Mouse (Mus musculus): ENCODE results near the gene Prpf6.

The Prpf6 gene

GRCm38 (mm10) chr2:181656734-181657133, 65.1 kb downstream of the Prpf6 start, which contains the start of gene Gm29797:
Gene Gm29797, plus strand, starts transcription at chr2:181657034.
- DNase-seq (ENCODE audit: extremely low read depth, insufficient read length, low spot score) = no peak

GRCm38 (mm10) chr2:181657441-181657840, 65.8 kb downstream of the Prpf6 start:
- DNase-seq (ENCODE audit: extremely low read depth, insufficient read length, low spot score) = no peak

GRCm38 (mm10) chr2:181658528-181658927, 66.9 kb downstream of the Prpf6 start:
- DNase-seq (ENCODE audit: extremely low read depth, insufficient read length, low spot score) = no peak

GRCm38 (mm10) chr2:181658930-181659555, 67.4 kb downstream of the Prpf6 start:
- no peak for DNase-seq (ENCODE audit: extremely low read depth, insufficient read length, low spot score)

- DNase-seq (ENCODE audit: extremely low read depth, insufficient read length, low spot score) = peak; percentile 49
These were observed 68.0 kb downstream of the Prpf6 start for GRCm38 (mm10) chr2:181659609-181660055.

GRCm38 (mm10) chr2:181662620-181663297, 71.1 kb downstream of the Prpf6 start:
- DNase-seq (ENCODE audit: extremely low read depth, insufficient read length, low spot score) = no peak

- DNase-seq (ENCODE audit: extremely low read depth, insufficient read length, low spot score) = no peak
These were observed 71.6 kb downstream of the Prpf6 start for GRCm38 (mm10) chr2:181663298-181663630.

GRCm38 (mm10) chr2:181670285-181670912, 78.7 kb downstream of the Prpf6 start:
- DNase-seq (ENCODE audit: extremely low read depth, insufficient read length, low spot score) = no peak

GRCm38 (mm10) chr2:181670913-181671311, 79.2 kb downstream of the Prpf6 start:
- DNase-seq (ENCODE audit: extremely low read depth, insufficient read length, low spot score) = no peak

GRCm38 (mm10) chr2:181671326-181671725, 79.7 kb downstream of the Prpf6 start, which contains the start of gene Sox18:
Gene Sox18, minus strand, starts transcription at chr2:181671640.
- DNase-seq (ENCODE audit: extremely low read depth, insufficient read length, low spot score) = no peak

- DNase-seq (ENCODE audit: extremely low read depth, insufficient read length, low spot score) = no peak
These were observed 80.3 kb downstream of the Prpf6 start for GRCm38 (mm10) chr2:181671984-181672383.

GRCm38 (mm10) chr2:181673501-181673900, 81.8 kb downstream of the Prpf6 start:
- DNase-seq (ENCODE audit: extremely low read depth, insufficient read length, low spot score) = no peak

- DNase-seq (ENCODE audit: extremely low read depth, insufficient read length, low spot score) = no peak
These were observed 83.3 kb downstream of the Prpf6 start for GRCm38 (mm10) chr2:181674934-181675333.

GRCm38 (mm10) chr2:181675454-181675853, 83.8 kb downstream of the Prpf6 start:
- DNase-seq (ENCODE audit: extremely low read depth, insufficient read length, low spot score) = peak; percentile 80

GRCm38 (mm10) chr2:181676424-181676823, 84.8 kb downstream of the Prpf6 start:
- no peak for DNase-seq (ENCODE audit: extremely low read depth, insufficient read length, low spot score)

- DNase-seq (ENCODE audit: extremely low read depth, insufficient read length, low spot score) = peak; percentile 42
These were observed 85.6 kb downstream of the Prpf6 start for GRCm38 (mm10) chr2:181677096-181677754.

- no peak for DNase-seq (ENCODE audit: extremely low read depth, insufficient read length, low spot score)
These were observed 86.1 kb downstream of the Prpf6 start for GRCm38 (mm10) chr2:181677755-181678098.

GRCm38 (mm10) chr2:181678780-181679179, 87.1 kb downstream of the Prpf6 start:
- DNase-seq (ENCODE audit: extremely low read depth, insufficient read length, low spot score) = peak; percentile 62

- peak; percentile 84 for DNase-seq (ENCODE audit: extremely low read depth, insufficient read length, low spot score)
These were observed 88.5 kb downstream of the Prpf6 start, which contains the start of gene Tcea2 for GRCm38 (mm10) chr2:181679951-181680715. Gene Tcea2, plus strand, starts transcription at chr2:181680310.

GRCm38 (mm10) chr2:181680716-181681117, 89.0 kb downstream of the Prpf6 start:
- DNase-seq (ENCODE audit: extremely low read depth, insufficient read length, low spot score) = peak; percentile 61

Measured in 3134 (cell line).